Mouse (Mus musculus) heart, adult 10 weeks (tissue): ENCODE measurements around the gene Pclo. TPM values are rescaled to one million over a fixed set of nuclear protein-coding genes. Genes with fewer than 3 reads are reported as not detected.

Source experiments
- polyA plus RNA-seq: library from polyadenylated mRNA; stranded (reverse); fragments of 350-450 nt; fragmentation: Illumina TruSeq; extraction: RNeasy Lipid Tissue Mini Kit (QIAGEN cat#74804); gene quantifications from one replicate; pipeline ENCODE4 v1.2.3, GENCODE M21; 2014; ENCODE audit warnings: low read depth, low replicate concordance

Gene Pclo
- 0.24 TPM for polyA plus RNA-seq

GRCm38 (mm10) chr5:14514631-14515523 is at the start of gene Pclo:
Pclo (plus strand) TSS chr5:14514918.

